Mouse (Mus musculus): ENCODE data around the gene Gm20388. TPM values are rescaled to one million over a fixed set of nuclear protein-coding genes. Genes with fewer than 3 reads are reported as not detected.
A peak's percentile ranks its signal among the peaks of the same experiment; 100 is the strongest.

Gm20388 gene
- polyA plus RNA-seq, 1 experiment: 10.6 TPM

DNA sequence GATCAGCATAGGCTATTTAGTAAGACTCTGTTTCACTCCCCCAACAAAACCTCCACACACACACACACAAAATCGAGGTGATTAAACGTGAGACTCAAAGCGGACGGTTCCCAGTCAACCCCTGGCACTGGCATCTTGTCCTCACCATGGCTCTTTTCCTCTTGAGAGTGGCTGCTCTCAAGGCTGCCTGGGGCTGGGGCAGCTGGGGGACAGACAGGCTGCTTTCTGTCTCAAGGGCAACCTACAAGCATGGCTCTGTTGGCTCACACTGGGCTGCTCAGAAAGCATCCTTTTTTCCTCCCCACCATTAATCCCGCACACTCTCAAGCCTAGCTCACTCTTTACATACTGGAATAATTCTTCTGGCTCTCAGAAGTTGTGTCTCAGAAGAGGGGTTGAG, 108.7 kb downstream of the Gm20388 start:
- TF ChIP-seq CTCF (IDR thresholded peaks at IDR 0.05; ENCODE audit: control insufficient read depth, insufficient read depth, low read length) (no peak), POLR2A (IDR thresholded peaks at IDR 0.05; ENCODE audit: borderline replicate concordance, control insufficient read depth, low read depth, low read length) (no peak)
- 85% methylated on average over 5 of the region's 5 CpGs for WGBS
- Histone ChIP-seq H3K4me3 (replicated peaks; ENCODE audit: control insufficient read depth, low read depth, low read length) (no peak overlapping the region), H3K27ac (ENCODE audit: control insufficient read depth, insufficient read depth, low read depth, low read length, poor library complexity) (no peak overlapping the region), H3K4me1 (ENCODE audit: control insufficient read depth, insufficient read depth, low read length) (peaks cover 7% of the 10 kb centered on the region)

GRCm38 (mm10) chr8:120020298-120020697, 109.7 kb downstream of the Gm20388 start:
- Histone ChIP-seq H3K27ac (ENCODE audit: control insufficient read depth, insufficient read depth, low read depth, low read length, poor library complexity) (no peak overlapping the region), H3K4me3 (replicated peaks; ENCODE audit: control insufficient read depth, low read depth, low read length) (no peak overlapping the region), H3K4me1 (ENCODE audit: control insufficient read depth, insufficient read depth, low read length) (peaks cover 4% of the 10 kb centered on the region; the same call in 1 of the 2 replicates)
- TF ChIP-seq POLR2A (IDR thresholded peaks at IDR 0.05; ENCODE audit: borderline replicate concordance, control insufficient read depth, low read depth, low read length) (no peak), CTCF (IDR thresholded peaks at IDR 0.05; ENCODE audit: control insufficient read depth, insufficient read depth, low read length) (no peak)
- 72% methylated on average over 7 of the region's 7 CpGs for WGBS

GRCm38 (mm10) chr8:120026199-120026598, 115.6 kb downstream of the Gm20388 start:
- WGBS: 46% methylated on average over 5 of the region's 5 CpGs
- H3K4me1 ChIP-seq (ENCODE audit: control insufficient read depth, insufficient read depth, low read length): peaks cover 2% of the 10 kb centered on the region; the same call in 1 of the 2 replicates
- no peak for TF ChIP-seq POLR2A (IDR thresholded peaks at IDR 0.05; ENCODE audit: borderline replicate concordance, control insufficient read depth, low read depth, low read length)
- TF ChIP-seq CTCF (IDR thresholded peaks at IDR 0.05; ENCODE audit: control insufficient read depth, insufficient read depth, low read length): no peak
- no peak overlapping the region for H3K4me3 ChIP-seq (replicated peaks; ENCODE audit: control insufficient read depth, low read depth, low read length)
- no peak overlapping the region for H3K27ac ChIP-seq (ENCODE audit: control insufficient read depth, insufficient read depth, low read depth, low read length, poor library complexity)

GRCm38 (mm10) chr8:120026991-120027390, 116.3 kb downstream of the Gm20388 start:
- 8% methylated on average over 6 of the region's 6 CpGs for WGBS
- Histone ChIP-seq H3K27ac (ENCODE audit: control insufficient read depth, insufficient read depth, low read depth, low read length, poor library complexity) (peak overlapping the region; percentile 46), H3K4me3 (replicated peaks; ENCODE audit: control insufficient read depth, low read depth, low read length) (no peak overlapping the region), H3K4me1 (ENCODE audit: control insufficient read depth, insufficient read depth, low read length) (peaks cover 2% of the 10 kb centered on the region; the same call in 1 of the 2 replicates)
- no peak for TF ChIP-seq POLR2A (IDR thresholded peaks at IDR 0.05; ENCODE audit: borderline replicate concordance, control insufficient read depth, low read depth, low read length)
- no peak for TF ChIP-seq CTCF (IDR thresholded peaks at IDR 0.05; ENCODE audit: control insufficient read depth, insufficient read depth, low read length)

- Histone ChIP-seq H3K27ac (ENCODE audit: control insufficient read depth, insufficient read depth, low read depth, low read length, poor library complexity) (no peak overlapping the region), H3K4me1 (ENCODE audit: control insufficient read depth, insufficient read depth, low read length) (peaks cover 2% of the 10 kb centered on the region; the same call in 1 of the 2 replicates), H3K4me3 (replicated peaks; ENCODE audit: control insufficient read depth, low read depth, low read length) (no peak overlapping the region)
- WGBS: 78% methylated on average over 5 of the region's 5 CpGs
- TF ChIP-seq CTCF (IDR thresholded peaks at IDR 0.05; ENCODE audit: control insufficient read depth, insufficient read depth, low read length): no peak
- TF ChIP-seq POLR2A (IDR thresholded peaks at IDR 0.05; ENCODE audit: borderline replicate concordance, control insufficient read depth, low read depth, low read length): no peak
Observed at GRCm38 (mm10) chr8:120030447-120030846, 119.8 kb downstream of the Gm20388 start.

DNA sequence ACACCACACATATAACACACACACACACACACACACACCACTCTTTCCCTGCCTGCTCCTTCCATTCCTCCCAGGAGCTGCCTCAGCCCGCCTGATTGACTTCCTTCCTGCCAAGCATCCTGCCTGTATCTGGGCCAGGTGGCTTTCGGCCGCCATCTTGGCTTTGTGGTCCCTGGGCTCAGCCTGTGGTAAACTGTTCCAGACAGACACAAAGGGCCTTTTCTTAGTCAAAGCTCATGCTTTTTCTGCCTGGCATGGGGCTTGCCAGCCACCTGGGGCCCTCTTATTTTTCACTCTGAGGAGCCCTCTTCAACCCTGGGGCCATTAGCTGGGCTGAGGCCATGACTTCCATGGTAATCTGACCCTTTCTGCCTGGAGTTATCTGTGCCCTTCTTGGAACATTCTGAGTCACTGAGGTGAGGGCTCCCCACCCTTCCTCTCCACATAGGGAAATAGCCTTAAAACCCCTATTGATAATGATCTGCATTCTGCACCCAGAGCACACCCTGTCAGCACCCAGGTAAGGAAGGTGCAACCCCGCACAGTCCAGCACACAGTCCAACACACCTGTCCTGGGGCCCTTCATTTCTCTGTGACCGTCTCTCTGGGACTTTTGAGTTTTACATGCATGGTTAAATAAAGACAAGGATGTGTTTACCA, 122.0 kb downstream of the Gm20388 start:
- no peak overlapping the region for H3K27ac ChIP-seq (ENCODE audit: control insufficient read depth, insufficient read depth, low read depth, low read length, poor library complexity)
- TF ChIP-seq POLR2A (IDR thresholded peaks at IDR 0.05; ENCODE audit: borderline replicate concordance, control insufficient read depth, low read depth, low read length) (no peak), CTCF (IDR thresholded peaks at IDR 0.05; ENCODE audit: control insufficient read depth, insufficient read depth, low read length) (no peak)
- 59% methylated on average over 5 of the region's 5 CpGs for WGBS
- H3K4me1 ChIP-seq (ENCODE audit: control insufficient read depth, insufficient read depth, low read length): peaks cover under 1% of the 10 kb centered on the region; the same call in 1 of the 2 replicates
- H3K4me3 ChIP-seq (replicated peaks; ENCODE audit: control insufficient read depth, low read depth, low read length): no peak overlapping the region

- Histone ChIP-seq H3K4me1 (ENCODE audit: control insufficient read depth, insufficient read depth, low read length) (no peaks in the 10 kb centered on the region; the same call in 1 of the 2 replicates), H3K4me3 (replicated peaks; ENCODE audit: control insufficient read depth, low read depth, low read length) (no peak overlapping the region), H3K27ac (ENCODE audit: control insufficient read depth, insufficient read depth, low read depth, low read length, poor library complexity) (no peak overlapping the region)
- WGBS: 81% methylated on average over 6 of the region's 6 CpGs
- TF ChIP-seq CTCF (IDR thresholded peaks at IDR 0.05; ENCODE audit: control insufficient read depth, insufficient read depth, low read length) (no peak), POLR2A (IDR thresholded peaks at IDR 0.05; ENCODE audit: borderline replicate concordance, control insufficient read depth, low read depth, low read length) (no peak)
Observed at GRCm38 (mm10) chr8:120034471-120034870, 123.8 kb downstream of the Gm20388 start.

GRCm38 (mm10) chr8:120036111-120036510, 125.5 kb downstream of the Gm20388 start:
- peaks cover 1% of the 10 kb centered on the region; the same call in 1 of the 2 replicates for H3K4me1 ChIP-seq (ENCODE audit: control insufficient read depth, insufficient read depth, low read length)
- WGBS: 64% methylated on average over 9 of the region's 9 CpGs
- TF ChIP-seq POLR2A (IDR thresholded peaks at IDR 0.05; ENCODE audit: borderline replicate concordance, control insufficient read depth, low read depth, low read length) (no peak), CTCF (IDR thresholded peaks at IDR 0.05; ENCODE audit: control insufficient read depth, insufficient read depth, low read length) (no peak)
- no peak overlapping the region for H3K27ac ChIP-seq (ENCODE audit: control insufficient read depth, insufficient read depth, low read depth, low read length, poor library complexity)
- no peak overlapping the region for H3K4me3 ChIP-seq (replicated peaks; ENCODE audit: control insufficient read depth, low read depth, low read length)

Measured in bone marrow, adult 2 months (tissue).